Mouse (Mus musculus) adrenal gland, postnatal 25 days (tissue): ENCODE results near the gene Trank1. TPM values are rescaled to one million over a fixed set of nuclear protein-coding genes. Genes with fewer than 3 reads are reported as not detected.

Experiments used
- DNase-seq: peaks from one replicate; pipeline ENCODE4 v3.0.0; 2021; ENCODE audit warnings: mixed read lengths
- total RNA-seq: library from RNA; stranded (reverse); gene quantifications from 2 replicates; pipeline ENCODE4 v1.2.3, GENCODE M21; 2021

Gene Trank1
- total RNA-seq, 1 experiment from 2014 or later = 74.9 TPM

GRCm38 (mm10) chr9:111381056-111382025 is 69.8 kb downstream of the Trank1 start:
- no peak for DNase-seq

GRCm38 (mm10) chr9:111382469-111382868 is 70.9 kb downstream of the Trank1 start:
- DNase-seq = no peak

GRCm38 (mm10) chr9:111383046-111383445 is 71.5 kb downstream of the Trank1 start:
- DNase-seq = no peak

GRCm38 (mm10) chr9:111383756-111384155 is 72.2 kb downstream of the Trank1 start:
- no peak for DNase-seq

GRCm38 (mm10) chr9:111385526-111386491 is 74.3 kb downstream of the Trank1 start:
- DNase-seq = no peak

- DNase-seq = no peak
These were observed 75.0 kb downstream of the Trank1 start for GRCm38 (mm10) chr9:111386569-111386968.

- DNase-seq = no peak
These were observed 76.0 kb downstream of the Trank1 start for GRCm38 (mm10) chr9:111387576-111387975.

- DNase-seq = peak; percentile 32
These were observed 78.5 kb downstream of the Trank1 start for GRCm38 (mm10) chr9:111390016-111390415.

GRCm38 (mm10) chr9:111391036-111391435 is 79.5 kb downstream of the Trank1 start:
- DNase-seq = no peak

GRCm38 (mm10) chr9:111391926-111392442 is 80.4 kb downstream of the Trank1 start:
- DNase-seq = no peak

- DNase-seq = no peak
These were observed 83.7 kb downstream of the Trank1 start for GRCm38 (mm10) chr9:111395265-111395664.

GRCm38 (mm10) chr9:111398059-111398458 is 86.5 kb downstream of the Trank1 start:
- DNase-seq = no peak

- no peak for DNase-seq
These were observed 88.5 kb downstream of the Trank1 start for GRCm38 (mm10) chr9:111400089-111400488.

- DNase-seq = no peak
These were observed 91.6 kb downstream of the Trank1 start for GRCm38 (mm10) chr9:111403159-111403558.

- no peak for DNase-seq
These were observed 93.0 kb downstream of the Trank1 start for GRCm38 (mm10) chr9:111404346-111405079.

GRCm38 (mm10) chr9:111405080-111405428 is 93.5 kb downstream of the Trank1 start:
- DNase-seq = no peak

GRCm38 (mm10) chr9:111408012-111408411 is 96.5 kb downstream of the Trank1 start:
- no peak for DNase-seq

- no peak for DNase-seq
These were observed 96.9 kb downstream of the Trank1 start for GRCm38 (mm10) chr9:111408427-111408826.

- no peak for DNase-seq
These were observed 101.1 kb downstream of the Trank1 start for GRCm38 (mm10) chr9:111412471-111413160.

- no peak for DNase-seq
These were observed 110.3 kb downstream of the Trank1 start for GRCm38 (mm10) chr9:111421862-111422261.

GRCm38 (mm10) chr9:111422567-111422966 is 111.0 kb downstream of the Trank1 start:
- DNase-seq = no peak
